Mouse (Mus musculus) lung, postnatal 0 days (tissue): Measurements from ENCODE around the gene Nos1.

Experiments
- CTCF ChIP-seq: IDR thresholded peaks from 2 replicates; pipeline ENCODE4 v1.5.1; 2016; ENCODE audit warnings: antibody characterized with exemption, mild to moderate bottlenecking
- EP300 ChIP-seq: IDR thresholded peaks from 2 replicates; pipeline ENCODE4 v1.6.1; 2016; ENCODE audit warnings: antibody characterized with exemption, mild to moderate bottlenecking, control low read depth

DNA sequence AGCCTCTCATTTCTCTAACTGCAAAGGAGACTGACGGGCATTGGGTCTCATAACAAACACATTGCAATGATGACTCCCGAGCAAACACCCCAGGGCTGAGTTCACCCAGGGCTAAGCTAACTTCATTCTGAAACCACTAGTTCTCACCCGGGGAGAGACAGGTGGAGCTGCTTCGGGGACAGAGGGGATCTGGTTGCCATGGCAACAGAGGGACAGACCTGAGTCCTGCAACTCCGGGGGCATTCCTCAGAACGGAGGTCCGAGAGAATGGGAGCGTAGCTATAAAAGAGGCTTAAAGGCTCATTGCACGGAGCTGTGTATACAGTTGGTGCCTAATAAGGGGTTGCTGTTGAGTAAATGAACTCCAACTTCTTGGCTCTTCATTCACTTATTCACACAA is 56.9 kb downstream of the Nos1 start:
- TF ChIP-seq EP300 (no peak), CTCF (no peak)
